Mouse (Mus musculus) CD4-positive naive resting alpha-beta T cell, adult 57 days (primary cell): ENCODE data around the gene Olfr1441. TPM values are rescaled to one million over a fixed set of nuclear protein-coding genes. Genes with fewer than 3 reads are reported as not detected.

Source experiments
- total RNA-seq: library from RNA; stranded (reverse); gene quantifications from one replicate; pipeline ENCODE4 v1.2.4, GENCODE M21; 2023

Olfr1441 gene
- not detected for total RNA-seq

DNA sequence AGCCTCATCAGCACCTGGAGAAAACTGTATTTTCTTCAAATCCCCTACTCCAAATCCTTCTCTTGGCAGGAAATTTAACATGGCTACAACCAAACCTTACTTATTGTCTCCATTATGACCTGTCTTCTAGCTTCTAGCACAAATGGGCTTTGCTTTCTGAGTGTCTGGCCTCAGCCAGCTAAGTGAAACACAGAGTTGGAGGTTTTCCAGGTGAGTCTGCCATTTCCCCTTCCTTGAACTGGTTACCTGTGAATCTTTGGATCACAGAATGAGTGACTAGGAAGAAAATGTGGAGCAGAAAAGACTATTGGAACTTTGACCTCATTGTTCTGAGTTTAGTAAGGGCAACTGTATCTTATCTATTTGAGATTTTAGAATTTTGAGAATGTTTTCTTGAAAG lies at the start of gene Olfr1441:
Olfr1441 (plus strand) TSS at position 73 of the 400 bp plus-strand sequence.

GRCm38 (mm10) chr19:12386979-12387378 lies 30.3 kb upstream of the Olfr1441 start, which contains the start of gene Olfr1440:
Gene Olfr1440 (plus strand): TSS chr19:12387279.

GRCm38 (mm10) chr19:12427605-12428004 lies 10.4 kb downstream of the Olfr1441 start, which contains the start of gene Pfpl:
Gene Pfpl (plus strand): TSS chr19:12427905.

DNA sequence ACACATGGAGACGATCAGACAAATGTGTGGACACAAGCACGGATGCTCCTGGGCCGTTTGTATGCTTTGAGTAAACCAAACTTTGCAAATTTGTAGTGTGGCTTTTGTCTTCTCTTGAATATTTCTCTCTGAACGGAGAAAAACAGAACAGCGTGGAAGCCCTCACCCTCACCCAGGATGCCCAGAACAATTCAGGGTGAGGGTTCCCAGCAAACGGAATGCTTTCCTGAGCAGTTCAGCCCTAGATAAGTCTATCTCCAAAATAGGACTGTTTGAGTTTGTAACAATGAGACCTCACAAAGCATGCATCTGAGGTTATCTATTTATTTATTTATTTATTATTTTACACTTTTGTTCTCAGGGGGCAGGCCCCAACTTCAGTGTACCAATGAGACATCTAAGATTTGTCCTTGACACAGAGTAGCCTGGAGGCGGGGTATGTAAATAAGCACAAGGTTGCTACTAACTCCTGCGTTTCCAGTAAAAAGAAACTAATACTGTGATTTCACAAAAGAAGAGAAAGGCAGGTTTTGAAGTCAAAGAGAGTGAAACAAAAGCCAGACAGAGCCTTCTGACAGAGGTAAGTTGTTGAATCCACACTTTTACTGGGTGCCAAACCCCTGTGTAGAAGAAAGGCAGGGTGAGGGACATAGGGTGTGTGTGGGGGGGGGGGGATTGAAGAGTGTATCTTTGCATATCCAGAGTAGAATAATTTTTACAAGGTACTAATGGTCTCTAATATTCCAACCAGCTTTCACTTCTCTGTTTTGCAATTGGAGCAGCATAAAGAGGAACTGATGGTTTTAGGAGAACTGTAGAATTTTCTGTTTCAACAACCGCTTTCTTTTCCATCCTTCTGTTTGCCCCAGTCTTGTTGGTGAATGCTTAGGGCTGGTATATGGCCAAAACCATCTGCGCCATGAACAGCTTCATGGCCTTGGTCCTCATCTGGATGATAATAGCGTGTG lies 43.3 kb downstream of the Olfr1441 start, which contains the start of gene Mpeg1:
Mpeg1 (plus strand) TSS at position 498 of the 968 bp plus-strand sequence.

Other genes starting within 250 kb of the Olfr1441 start
- not detected for gene Olfr1555-ps1, start 247.3 kb upstream of the Olfr1441 start, total RNA-seq
- not detected for gene Olfr1431, start 216.8 kb upstream of the Olfr1441 start, total RNA-seq
- not detected for gene Olfr1432, start 184.8 kb upstream of the Olfr1441 start, total RNA-seq
- not detected for gene Olfr262, start 175.8 kb upstream of the Olfr1441 start, total RNA-seq
- not detected for gene Olfr235, start 156.4 kb upstream of the Olfr1441 start, total RNA-seq
- not detected for gene Olfr1434, start 137.6 kb upstream of the Olfr1441 start, total RNA-seq
- not detected for gene Olfr1436, start 118.3 kb upstream of the Olfr1441 start, total RNA-seq
- gene Olfr1437, start 92.3 kb upstream of the Olfr1441 start, total RNA-seq, result not detected
- not detected for gene Olfr1438-ps1, start 81.5 kb upstream of the Olfr1441 start, total RNA-seq
- not detected for gene Olfr1440, start 30.2 kb upstream of the Olfr1441 start, total RNA-seq
- not detected for gene Pfpl, start 10.5 kb downstream of the Olfr1441 start, total RNA-seq
- gene Mpeg1, start 43.3 kb downstream of the Olfr1441 start, total RNA-seq, result 13.4 TPM
- gene Dtx4, start 84.0 kb downstream of the Olfr1441 start, total RNA-seq, result 3.3 TPM
- gene Fam111a, start 128.3 kb downstream of the Olfr1441 start, total RNA-seq, result 15.0 TPM
- not detected for gene Gm4952, start 182.5 kb downstream of the Olfr1441 start, total RNA-seq
- not detected for gene Glyat, start 215.9 kb downstream of the Olfr1441 start, total RNA-seq